Mouse (Mus musculus) ES-E14 (cell line): ENCODE measurements around the gene Cend1. TPM values are rescaled to one million over a fixed set of nuclear protein-coding genes. Genes with fewer than 3 reads are reported as not detected.

Source experiments
- DNase-seq: peaks from one replicate; pipeline ENCODE4 v3.0.0-alpha.2; 2013; ENCODE audit warnings: low read depth, low spot score
- H3K27ac ChIP-seq: 2 replicates; pipeline ENCODE4 v1.5.1; 2012; ENCODE audit warnings: low read depth, mild to moderate bottlenecking, low read length, moderate library complexity, mixed read lengths; ENCODE audit not compliant: poor library complexity, insufficient read depth, severe bottlenecking
- H3K36me3 ChIP-seq: 2 replicates; pipeline ENCODE4 v1.6.1; 2012; ENCODE audit warnings: mild to moderate bottlenecking, low read length, moderate library complexity, mixed read lengths; ENCODE audit not compliant: control insufficient read depth, poor library complexity, insufficient read depth, severe bottlenecking
- H3K4me1 ChIP-seq, 2 experiments: fragments of 150-350 bp in 1 of 2; sonication (generic) in 1 of 2; 2 replicates each; pipeline ENCODE4 v1.6.1; 2012; ENCODE audit warnings: low read length in 2 of 2, mild to moderate bottlenecking in 1 of 2, mixed read lengths in 1 of 2; ENCODE audit not compliant: control insufficient read depth in 2 of 2, insufficient read depth in 2 of 2, poor library complexity in 1 of 2
- H3K4me3 ChIP-seq, 2 experiments: fragments of 150-350 bp in 1 of 2; sonication (generic) in 1 of 2; 2 replicates each; pipeline ENCODE4 v1.5.1; 2012; ENCODE audit warnings: low read length in 2 of 2, low read depth in 1 of 2, mild to moderate bottlenecking in 1 of 2, mixed read lengths in 1 of 2; ENCODE audit not compliant: insufficient read depth in 1 of 2, poor library complexity in 1 of 2, severe bottlenecking in 1 of 2
- H3K9ac ChIP-seq: 2 replicates; pipeline ENCODE4 v1.6.1; 2012; ENCODE audit warnings: low read depth, mild to moderate bottlenecking, low read length, mixed read lengths; ENCODE audit not compliant: poor library complexity, insufficient read depth, severe bottlenecking
- H3K9me3 ChIP-seq: fragments of 150-350 bp; sonication (generic); 2 replicates; pipeline ENCODE4 v1.6.1; 2012; ENCODE audit warnings: low read depth, mild to moderate bottlenecking, low read length; ENCODE audit not compliant: control insufficient read depth, insufficient read depth
- CHD2 ChIP-seq: IDR thresholded peaks from 2 replicates; pipeline ENCODE4 v1.6.1; 2014; ENCODE audit warnings: mild to moderate bottlenecking, low read depth, low read length, inconsistent platforms
- HCFC1 ChIP-seq: IDR thresholded peaks from 2 replicates; pipeline ENCODE4 v1.6.1; 2012; ENCODE audit warnings: low read length, inconsistent platforms, borderline replicate concordance; ENCODE audit not compliant: insufficient read depth
- MAFK ChIP-seq: IDR thresholded peaks from 2 replicates; pipeline ENCODE4 v1.6.1; 2014; ENCODE audit warnings: mild to moderate bottlenecking, low read depth, low read length, inconsistent platforms; ENCODE audit not compliant: insufficient read depth
- ZC3H11A ChIP-seq: IDR thresholded peaks from 2 replicates; pipeline ENCODE4 v1.6.1; 2012; ENCODE audit warnings: low read depth, mild to moderate bottlenecking, inconsistent platforms, low read length, borderline replicate concordance
- ZNF384 ChIP-seq: IDR thresholded peaks from 2 replicates; pipeline ENCODE4 v1.6.1; 2012; ENCODE audit warnings: low read depth, low read length, inconsistent platforms
- in situ Hi-C, 2 experiments: fragments of 600-800 bp; cut with MboI; formaldehyde crosslinking; loops; one replicate each; pipeline ENCODE4 v1.15.1; 2025; ENCODE audit warnings: low sequenced_read_pairs in 2 of 2, inconsistent platforms in 1 of 2; ENCODE audit not compliant: unreplicated experiment in 2 of 2
- total RNA-seq: library from RNA; depleted of rRNA; stranded (reverse); fragments of 300-350 nt; gene quantifications from 2 replicates; pipeline ENCODE4 v1.2.3, GENCODE M21; 2012; rRNA removed

Cend1 gene
- total RNA-seq, 1 experiment: 2.7 TPM

- no peaks in the 10 kb centered on the region for H3K9me3 ChIP-seq
- in situ Hi-C loops: no loop called here
- no peak for TF ChIP-seq ZC3H11A
- TF ChIP-seq MAFK: no peak
- no peak for TF ChIP-seq ZNF384
- TF ChIP-seq HCFC1: no peak
- no peak for TF ChIP-seq CHD2
- H3K9ac ChIP-seq: no peak overlapping the region
- DNase-seq: no peak
- H3K4me3 ChIP-seq: no peak overlapping the region
- no peaks in the 10 kb centered on the region for H3K36me3 ChIP-seq
- peaks cover 0 to 15% of the 10 kb centered on the region in 2 experiments; a peak in 1 of 4 replicates for H3K4me1 ChIP-seq
- H3K27ac ChIP-seq: no peak overlapping the region
Observed at GRCm38 (mm10) chr7:141381068-141381835, 48.0 kb downstream of the Cend1 start.

- Histone ChIP-seq H3K27ac (no peak overlapping the region), H3K36me3 (no peaks in the 10 kb centered on the region), H3K9me3 (no peaks in the 10 kb centered on the region), H3K4me3 (no peak overlapping the region), H3K4me1 (peaks cover 2 to 15% of the 10 kb centered on the region in 2 experiments; a peak in 2 of 4 replicates), H3K9ac (no peak overlapping the region)
- TF ChIP-seq ZNF384 (no peak), CHD2 (no peak), MAFK (no peak), ZC3H11A (no peak), HCFC1 (no peak)
- in situ Hi-C loops: no loop called here
- DNase-seq: no peak
Observed at GRCm38 (mm10) chr7:141379584-141379983, 49.7 kb downstream of the Cend1 start.

Other genes starting within 250 kb of the Cend1 start
- 130 and 133 TPM in 2 replicates for gene Hras, start 235.5 kb downstream of the Cend1 start, total RNA-seq
- gene Lrrc56, start 235.3 kb downstream of the Cend1 start, total RNA-seq: 3.3 and 3.9 TPM in 2 replicates
- gene Lmntd2, start 215.4 kb downstream of the Cend1 start, total RNA-seq: 4.0 and 6.4 TPM in 2 replicates
- 32.2 and 44.3 TPM in 2 replicates for gene Rassf7, start 213.6 kb downstream of the Cend1 start, total RNA-seq
- gene Phrf1, start 200.7 kb downstream of the Cend1 start, total RNA-seq: 101 and 107 TPM in 2 replicates
- 0.58 and 0.67 TPM in 2 replicates for gene Irf7, start 163.0 kb downstream of the Cend1 start, total RNA-seq
- 0.13 and 0.26 TPM in 2 replicates for gene Cdhr5, start 152.7 kb downstream of the Cend1 start, total RNA-seq
- gene Sct, start 150.4 kb downstream of the Cend1 start, total RNA-seq: 12.0 and 31.9 TPM in 2 replicates
- 0.76 and 0.95 TPM in 2 replicates for gene Drd4, start 137.5 kb downstream of the Cend1 start, total RNA-seq
- gene Deaf1, start 101.8 kb downstream of the Cend1 start, total RNA-seq: 23.7 and 31.1 TPM in 2 replicates
- gene Tmem80, start 101.8 kb downstream of the Cend1 start, total RNA-seq: 7.3 and 9.7 TPM in 2 replicates
- gene Eps8l2, start 90.6 kb downstream of the Cend1 start, total RNA-seq: 9.7 and 10.4 TPM in 2 replicates
- gene Taldo1, start 37.3 kb downstream of the Cend1 start, total RNA-seq: 327 and 432 TPM in 2 replicates
- gene Gatd1, start 15.4 kb downstream of the Cend1 start, total RNA-seq: 25.9 and 41.2 TPM in 2 replicates
- gene Slc25a22, start 8.4 kb upstream of the Cend1 start, total RNA-seq: 16.2 and 19.8 TPM in 2 replicates
- gene Pidd1, start 14.5 kb upstream of the Cend1 start, total RNA-seq: 23.4 and 36.0 TPM in 2 replicates
- 3,085 and 4,150 TPM in 2 replicates for gene Rplp2, start 17.9 kb upstream of the Cend1 start, total RNA-seq
- 10.7 and 12.7 TPM in 2 replicates for gene Pnpla2, start 25.7 kb upstream of the Cend1 start, total RNA-seq
- 5.8 and 11.7 TPM in 2 replicates for gene Cracr2b, start 31.6 kb upstream of the Cend1 start, total RNA-seq
- 238 and 257 TPM in 2 replicates for gene Cd151, start 37.9 kb upstream of the Cend1 start, total RNA-seq
- 110 and 120 TPM in 2 replicates for gene Polr2l, start 45.6 kb upstream of the Cend1 start, total RNA-seq
- gene Tspan4, start 45.7 kb upstream of the Cend1 start, total RNA-seq: 75.9 and 98.8 TPM in 2 replicates
- 30.1 and 46.1 TPM in 2 replicates for gene Chid1, start 110.4 kb upstream of the Cend1 start, total RNA-seq
- 98.8 and 103 TPM in 2 replicates for gene Ap2a2, start 132.7 kb upstream of the Cend1 start, total RNA-seq
- gene Muc6, start 225.8 kb upstream of the Cend1 start, total RNA-seq: 0.09 and 0.11 TPM in 2 replicates